Mouse (Mus musculus): Measurements from ENCODE around the gene Smarcc1. TPM values are rescaled to one million over a fixed set of nuclear protein-coding genes. Genes with fewer than 3 reads are reported as not detected.
"Not testable (repeated sequence)": the region's sequence is repeated elsewhere in the genome, so short reads cannot be mapped to it uniquely, and the experiment has no call there.

Gene Smarcc1
- polyA plus RNA-seq (2016; fragmentation: Nextera tagmentation; extraction: Ambion mirVana): 213 and 222 TPM in 2 replicates

DNA sequence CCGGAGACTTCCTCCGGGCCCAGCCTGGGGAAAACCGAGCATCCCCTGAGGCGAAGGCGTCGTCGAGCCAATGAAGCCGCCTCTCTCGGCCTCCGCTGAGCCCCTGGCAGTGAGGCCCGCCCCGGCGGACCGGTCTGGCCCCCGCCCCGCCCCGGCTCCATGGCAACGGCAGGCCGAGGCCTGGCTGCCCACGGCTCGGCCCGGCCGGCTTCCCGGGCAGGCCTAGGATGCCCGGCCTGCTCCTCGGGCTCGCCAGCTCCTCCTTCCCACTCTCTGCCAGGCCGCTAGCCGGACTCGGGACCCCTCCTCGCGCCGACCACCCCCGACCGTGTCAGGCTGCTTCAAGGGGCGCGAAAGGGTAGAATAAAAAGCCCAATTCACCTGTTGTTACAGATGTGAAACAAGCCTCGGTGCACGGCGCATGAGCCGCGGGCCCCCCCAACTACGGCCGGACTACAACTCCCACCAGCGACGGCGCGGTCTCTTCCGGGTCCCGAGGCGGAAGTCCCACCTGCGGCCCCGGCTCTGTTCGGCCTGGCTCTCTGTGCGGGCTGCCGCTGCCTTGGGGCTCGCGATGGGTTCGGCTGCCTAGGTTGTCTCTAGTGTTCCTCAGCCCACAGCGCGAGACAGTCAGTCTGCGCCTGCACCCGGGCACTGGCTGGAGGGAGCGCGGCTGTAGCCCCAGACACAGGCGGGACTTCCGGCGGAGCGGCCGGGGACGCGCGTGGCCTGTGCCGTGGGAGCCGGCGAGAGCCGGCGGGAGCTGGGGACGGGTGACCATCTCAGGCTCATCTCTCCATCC is at the start of gene Smarcc1:
Gene Smarcc1, plus strand, starts transcription at position 732 of the 802 bp plus-strand sequence.
- H3K4me1 ChIP-seq: peaks cover 21% of the 10 kb centered on the region
- no peaks in the 10 kb centered on the region for H3K9me3 ChIP-seq
- under 1% methylated on average over 79 of the region's 79 CpGs for WGBS
- peak within 1 kb of the TSS; percentile 95 for H3K4me3 ChIP-seq
- H3K36me3 ChIP-seq (replicated peaks): peaks cover 46% of the 10 kb centered on the region
- H3K27me3 ChIP-seq (replicated peaks; ENCODE audit: low read depth, poor library complexity, severe bottlenecking): no peaks in the 10 kb centered on the region
- peak; percentile 94 for DNase-seq (ENCODE audit: low spot score)
- peak within 1 kb of the TSS; percentile 97 for H3K27ac ChIP-seq (replicated peaks)

DNA sequence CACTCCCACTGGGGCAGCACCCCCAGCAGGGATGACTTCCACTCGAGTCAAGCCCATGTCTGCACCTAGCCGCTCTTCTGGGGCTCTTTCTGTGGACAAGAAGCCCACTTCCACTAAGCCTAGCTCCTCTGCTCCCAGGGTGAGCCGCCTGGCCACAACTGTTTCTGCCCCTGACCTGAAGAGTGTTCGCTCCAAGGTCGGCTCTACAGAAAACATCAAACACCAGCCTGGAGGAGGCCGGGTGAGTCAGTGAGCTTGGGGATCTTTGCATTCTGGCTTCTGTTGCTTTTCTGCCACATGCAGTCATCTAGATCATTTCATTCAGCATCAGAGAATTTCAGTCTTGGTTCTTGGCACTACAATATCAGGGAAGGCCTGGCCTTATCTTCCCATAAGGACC is 48.8 kb upstream of the Smarcc1 start:
- Histone ChIP-seq H3K27me3 (replicated peaks; ENCODE audit: low read depth, poor library complexity, severe bottlenecking) (no peaks in the 10 kb centered on the region), H3K36me3 (replicated peaks) (peaks cover 82% of the 10 kb centered on the region), H3K4me1 (no peaks in the 10 kb centered on the region), H3K27ac (replicated peaks) (no peak overlapping the region), H3K4me3 (no peak overlapping the region), H3K9me3 (no peaks in the 10 kb centered on the region)
- WGBS: 94% methylated on average over 6 of the region's 6 CpGs
- DNase-seq (ENCODE audit: low spot score): no peak

GRCm38 (mm10) chr9:110070358-110070757 is 47.1 kb upstream of the Smarcc1 start:
- Histone ChIP-seq H3K4me3 (no peak overlapping the region), H3K9me3 (no peaks in the 10 kb centered on the region), H3K27ac (replicated peaks) (no peak overlapping the region), H3K27me3 (replicated peaks; ENCODE audit: low read depth, poor library complexity, severe bottlenecking) (no peaks in the 10 kb centered on the region), H3K36me3 (replicated peaks) (peaks cover 85% of the 10 kb centered on the region), H3K4me1 (no peaks in the 10 kb centered on the region)
- no peak for DNase-seq (ENCODE audit: low spot score)
- 90% methylated on average over 9 of the region's 9 CpGs for WGBS

GRCm38 (mm10) chr9:110071011-110071410 is 46.5 kb upstream of the Smarcc1 start:
- WGBS: 89% methylated on average over 4 of the region's 4 CpGs
- no peak for DNase-seq (ENCODE audit: low spot score)
- Histone ChIP-seq H3K4me1 (no peaks in the 10 kb centered on the region), H3K9me3 (no peaks in the 10 kb centered on the region), H3K27ac (replicated peaks) (no peak overlapping the region), H3K27me3 (replicated peaks; ENCODE audit: low read depth, poor library complexity, severe bottlenecking) (no peaks in the 10 kb centered on the region), H3K36me3 (replicated peaks) (peaks cover 90% of the 10 kb centered on the region), H3K4me3 (no peak overlapping the region)

GRCm38 (mm10) chr9:110071843-110072242 is 45.7 kb upstream of the Smarcc1 start:
- WGBS: 4% methylated on average over 1 of the region's 1 CpGs
- H3K27me3 ChIP-seq (replicated peaks; ENCODE audit: low read depth, poor library complexity, severe bottlenecking): no peaks in the 10 kb centered on the region
- DNase-seq (ENCODE audit: low spot score): peak; percentile 79
- no peak overlapping the region for H3K4me3 ChIP-seq
- no peaks in the 10 kb centered on the region for H3K9me3 ChIP-seq
- no peak overlapping the region for H3K27ac ChIP-seq (replicated peaks)
- no peaks in the 10 kb centered on the region for H3K4me1 ChIP-seq
- peaks cover 90% of the 10 kb centered on the region for H3K36me3 ChIP-seq (replicated peaks)

- not testable (repeated sequence) for H3K27me3 ChIP-seq (replicated peaks; ENCODE audit: low read depth, poor library complexity, severe bottlenecking); H3K4me3 ChIP-seq; H3K9me3 ChIP-seq; H3K4me1 ChIP-seq; H3K27ac ChIP-seq (replicated peaks); DNase-seq (ENCODE audit: low spot score)
- H3K36me3 ChIP-seq (replicated peaks): peaks cover 88% of the 10 kb centered on the region
- 74% methylated on average over 6 of the region's 7 CpGs for WGBS
Measured at GRCm38 (mm10) chr9:110076468-110076867, 41.0 kb upstream of the Smarcc1 start.

DNA sequence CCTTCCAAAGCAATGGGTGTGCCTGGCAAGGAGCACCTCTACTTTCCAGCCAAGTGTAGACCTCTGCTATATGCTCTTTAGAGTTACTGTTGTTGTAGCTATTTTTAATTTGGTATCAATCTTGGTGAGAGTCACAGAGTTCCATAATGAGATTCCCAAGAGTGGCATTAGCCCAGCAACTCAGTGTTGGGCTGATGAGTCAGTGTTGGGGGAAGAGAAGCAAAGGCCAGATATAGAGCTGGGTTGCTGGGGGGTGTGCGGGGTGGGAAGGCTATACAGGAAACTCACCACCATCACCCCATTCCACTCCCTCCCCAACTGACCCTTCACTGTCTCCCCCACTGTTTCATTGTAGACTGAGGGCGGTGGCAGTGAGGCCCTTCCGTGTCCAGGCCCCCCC is 36.4 kb upstream of the Smarcc1 start:
- H3K4me1 ChIP-seq: no peaks in the 10 kb centered on the region
- no peaks in the 10 kb centered on the region for H3K9me3 ChIP-seq
- no peak overlapping the region for H3K27ac ChIP-seq (replicated peaks)
- no peaks in the 10 kb centered on the region for H3K27me3 ChIP-seq (replicated peaks; ENCODE audit: low read depth, poor library complexity, severe bottlenecking)
- no peak overlapping the region for H3K4me3 ChIP-seq
- H3K36me3 ChIP-seq (replicated peaks): peaks cover 93% of the 10 kb centered on the region
- WGBS: 69% methylated on average over 3 of the region's 3 CpGs
- DNase-seq (ENCODE audit: low spot score): no peak

DNA sequence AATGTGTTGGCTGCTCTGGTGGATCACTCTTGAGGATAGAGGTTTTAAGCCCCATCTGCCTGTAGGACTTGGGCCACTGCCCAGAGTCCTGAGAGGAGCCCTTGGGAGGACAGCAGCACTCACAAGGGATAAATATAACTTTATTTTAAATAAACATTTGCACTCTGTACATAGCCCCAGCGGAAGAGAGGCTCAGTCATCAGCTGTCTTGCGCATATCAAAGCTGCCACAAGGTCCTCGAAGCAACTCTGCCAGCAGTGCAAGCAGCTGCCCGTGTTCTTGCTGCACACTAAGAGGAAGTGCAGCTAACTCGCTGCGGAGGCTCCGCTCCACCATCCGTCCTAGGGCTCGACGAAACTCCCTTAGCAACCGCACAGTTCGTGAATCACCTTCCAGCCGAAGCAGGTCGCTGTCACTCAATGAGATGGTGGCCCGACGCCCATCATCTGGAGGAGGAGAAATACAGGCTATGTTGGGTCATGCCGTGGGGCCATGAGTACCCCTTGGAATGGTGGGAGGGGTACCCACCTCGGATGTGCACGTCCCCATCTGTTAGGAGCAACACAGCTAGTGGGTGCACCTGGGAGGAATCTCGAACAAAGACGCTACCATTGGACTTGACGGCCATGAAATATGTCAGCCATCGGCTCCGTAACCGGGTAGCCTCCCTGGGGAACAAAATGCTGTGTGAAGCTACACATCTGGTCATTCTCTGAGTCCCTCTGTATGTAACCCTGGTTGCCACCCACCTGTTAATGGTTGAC is 33.1 kb upstream of the Smarcc1 start:
- H3K27ac ChIP-seq (replicated peaks): no peak overlapping the region
- DNase-seq (ENCODE audit: low spot score): no peak
- no peaks in the 10 kb centered on the region for H3K9me3 ChIP-seq
- no peaks in the 10 kb centered on the region for H3K4me1 ChIP-seq
- no peak overlapping the region for H3K4me3 ChIP-seq
- peaks cover 100% of the 10 kb centered on the region for H3K36me3 ChIP-seq (replicated peaks)
- 92% methylated on average over 25 of the region's 25 CpGs for WGBS
- no peaks in the 10 kb centered on the region for H3K27me3 ChIP-seq (replicated peaks; ENCODE audit: low read depth, poor library complexity, severe bottlenecking)

DNA sequence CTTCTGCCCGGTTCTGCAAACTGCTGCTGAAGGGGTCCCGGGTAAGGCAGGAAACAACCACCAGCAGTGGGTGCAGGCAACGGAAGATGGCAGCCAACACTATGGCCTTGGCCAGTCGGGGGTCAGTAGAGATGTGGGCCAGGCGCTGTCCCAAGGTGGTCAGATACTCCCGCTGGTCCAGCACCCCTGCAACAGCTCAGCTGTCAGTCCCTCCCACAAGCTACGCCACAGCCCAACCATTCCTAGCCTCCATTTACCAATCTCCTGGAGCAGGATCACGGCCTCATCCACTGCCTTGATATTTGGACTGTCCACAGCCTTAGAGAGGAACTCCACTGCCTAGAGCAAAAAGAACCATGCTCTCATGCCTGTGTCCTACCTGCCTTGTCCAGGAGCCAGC is 31.8 kb upstream of the Smarcc1 start:
- Histone ChIP-seq H3K27me3 (replicated peaks; ENCODE audit: low read depth, poor library complexity, severe bottlenecking) (no peaks in the 10 kb centered on the region), H3K9me3 (no peaks in the 10 kb centered on the region), H3K4me1 (no peaks in the 10 kb centered on the region), H3K27ac (replicated peaks) (no peak overlapping the region), H3K36me3 (replicated peaks) (peaks cover 100% of the 10 kb centered on the region), H3K4me3 (no peak overlapping the region)
- no peak for DNase-seq (ENCODE audit: low spot score)
- WGBS: 90% methylated on average over 8 of the region's 8 CpGs

DNA sequence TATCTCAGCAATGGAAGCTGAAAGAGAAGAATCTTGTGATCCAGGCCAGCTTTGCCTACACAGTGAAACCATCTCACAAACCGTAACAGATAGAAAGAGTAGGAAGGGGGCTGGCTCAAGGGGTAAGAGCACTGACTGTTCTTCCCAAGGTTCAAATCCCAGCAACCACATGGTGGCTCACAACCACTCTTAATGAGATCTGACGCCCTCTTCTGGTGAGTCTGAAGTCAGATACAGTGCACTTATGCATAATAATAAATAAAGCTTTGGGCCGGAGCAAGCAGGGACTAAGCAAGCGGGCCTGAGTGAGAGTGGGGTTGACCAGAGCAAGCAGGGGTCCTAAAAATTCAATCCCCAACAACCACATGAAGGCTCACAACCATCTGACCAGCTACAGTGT is 24.2 kb upstream of the Smarcc1 start:
- Histone ChIP-seq H3K27ac (replicated peaks) (no peak overlapping the region), H3K36me3 (replicated peaks) (peaks cover 100% of the 10 kb centered on the region), H3K9me3 (no peaks in the 10 kb centered on the region), H3K4me1 (no peaks in the 10 kb centered on the region), H3K4me3 (no peak overlapping the region), H3K27me3 (replicated peaks; ENCODE audit: low read depth, poor library complexity, severe bottlenecking) (no peaks in the 10 kb centered on the region)
- no peak for DNase-seq (ENCODE audit: low spot score)
- WGBS: 87% methylated on average over 4 of the region's 4 CpGs

DNA sequence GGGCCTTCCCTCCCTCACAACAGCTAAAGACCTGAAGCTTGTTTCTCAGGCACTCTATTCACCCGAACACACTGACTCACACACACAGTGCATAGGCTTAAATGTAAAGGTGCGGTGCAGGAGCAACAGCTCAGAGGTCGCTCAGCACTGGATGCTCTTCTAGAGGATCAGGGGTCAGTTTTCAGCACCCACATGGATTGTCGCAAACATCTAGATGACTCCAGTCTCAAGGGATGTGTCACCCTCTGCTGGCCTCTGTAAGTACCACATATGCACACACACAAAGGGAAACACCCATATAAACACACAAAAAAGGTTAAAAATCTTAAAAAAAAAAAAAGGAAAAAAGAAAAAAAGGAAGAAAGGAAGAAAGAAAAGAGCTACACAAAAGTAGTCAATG is 22.7 kb upstream of the Smarcc1 start:
- no peak for DNase-seq (ENCODE audit: low spot score)
- Histone ChIP-seq H3K36me3 (replicated peaks) (peaks cover 100% of the 10 kb centered on the region), H3K4me1 (peaks cover under 1% of the 10 kb centered on the region; the same call in 1 of the 2 replicates), H3K27me3 (replicated peaks; ENCODE audit: low read depth, poor library complexity, severe bottlenecking) (no peaks in the 10 kb centered on the region), H3K9me3 (no peaks in the 10 kb centered on the region), H3K27ac (replicated peaks) (no peak overlapping the region), H3K4me3 (no peak overlapping the region)
- WGBS: 97% methylated on average over 4 of the region's 4 CpGs

DNA sequence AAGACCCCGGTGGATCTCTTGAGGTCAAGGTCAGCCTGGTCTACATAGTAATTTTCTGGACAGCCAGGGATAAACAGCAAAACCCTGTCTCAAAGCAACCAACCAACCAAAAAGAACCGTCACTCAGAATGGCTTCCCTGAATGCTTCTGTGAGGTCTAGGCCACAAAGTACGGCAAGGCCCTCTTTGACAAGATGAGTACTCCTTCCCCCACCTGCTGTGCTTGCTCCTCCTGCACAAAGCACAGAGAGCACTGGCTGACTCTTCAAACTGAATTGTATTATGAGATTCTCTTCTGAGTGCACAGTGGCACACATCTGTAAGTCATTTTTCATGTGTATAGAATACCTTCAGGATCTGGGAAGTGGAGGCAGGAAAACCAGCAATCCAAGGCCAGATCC is 19.7 kb upstream of the Smarcc1 start:
- peaks cover 91% of the 10 kb centered on the region for H3K36me3 ChIP-seq (replicated peaks)
- H3K4me3 ChIP-seq: no peak overlapping the region
- DNase-seq (ENCODE audit: low spot score): no peak
- H3K27me3 ChIP-seq (replicated peaks; ENCODE audit: low read depth, poor library complexity, severe bottlenecking): no peaks in the 10 kb centered on the region
- no peak overlapping the region for H3K27ac ChIP-seq (replicated peaks)
- no peaks in the 10 kb centered on the region for H3K9me3 ChIP-seq
- WGBS: 89% methylated on average over 3 of the region's 3 CpGs
- H3K4me1 ChIP-seq: peaks cover 7% of the 10 kb centered on the region
